Mouse (Mus musculus) left cerebral cortex, adult 6 months (tissue): Measurements from ENCODE around the gene Mypop. TPM values are rescaled to one million over a fixed set of nuclear protein-coding genes. Genes with fewer than 3 reads are reported as not detected.

Experiments used
- long read RNA-seq, 2 experiments: library from polyadenylated mRNA; unstranded; transcript quantifications; one replicate each; pipeline ENCODE4 v2.0.0; 2019 to 2020
- polyA plus RNA-seq: library from polyadenylated mRNA; unstranded; fragments of <200 nt; fragmentation: Nextera tagmentation; gene quantifications from 2 replicates; pipeline ENCODE4 v1.2.3, GENCODE M21; 2021

Gene Mypop
- 5.9 and 13.0 TPM in 2 replicates for polyA plus RNA-seq
- long read RNA-seq, experiment 1, transcript Mypop-201 (3 exons, 2,173 nt): major isoform, 12 of 19 reads
- long read RNA-seq, experiment 1, partial matches to known transcripts: 2 of 19 reads
- long read RNA-seq, experiment 1, other reads (novel, unspliced or antisense): 5 of 19 reads
- long read RNA-seq, experiment 2, partial matches to known transcripts: 0 of 12 reads
- long read RNA-seq, experiment 2, other reads (novel, unspliced or antisense): 12 of 12 reads

DNA sequence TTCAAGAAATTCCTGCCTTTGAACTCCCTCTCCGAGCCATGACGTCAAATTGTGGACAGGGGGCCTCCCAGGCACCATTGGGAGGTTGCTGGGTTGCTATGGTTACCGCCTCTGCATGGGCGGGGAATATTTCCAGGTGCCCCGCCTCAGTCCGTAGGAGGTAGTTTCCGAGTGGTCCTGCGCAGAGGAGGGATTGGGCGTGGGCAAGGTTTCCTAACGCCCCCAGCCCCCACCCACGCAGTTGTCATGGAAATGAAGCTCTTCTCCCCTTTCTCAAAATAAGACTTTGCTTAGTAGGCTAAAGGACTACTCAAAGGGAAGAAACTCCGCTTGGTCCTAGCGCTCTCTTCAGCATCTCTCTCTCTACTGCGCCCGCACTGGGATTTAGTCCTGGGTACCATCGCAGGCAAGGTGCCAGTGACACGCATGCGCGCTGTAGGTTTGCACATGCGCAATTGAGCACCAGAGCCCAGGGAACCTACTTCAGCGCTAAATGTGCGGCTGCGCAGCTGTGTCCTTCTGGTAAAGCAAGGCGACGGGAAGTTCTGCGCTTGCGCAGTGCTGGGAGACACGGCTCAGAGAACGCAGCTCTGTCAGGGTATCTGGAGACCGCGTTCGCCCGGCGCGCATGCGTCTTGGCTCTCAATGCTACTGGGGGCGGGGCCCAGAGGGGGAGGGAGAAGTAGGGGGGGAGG lies at the start of gene Mypop:
Gene Mypop, plus strand, starts transcription at position 645 of the 695 bp plus-strand sequence.

DNA sequence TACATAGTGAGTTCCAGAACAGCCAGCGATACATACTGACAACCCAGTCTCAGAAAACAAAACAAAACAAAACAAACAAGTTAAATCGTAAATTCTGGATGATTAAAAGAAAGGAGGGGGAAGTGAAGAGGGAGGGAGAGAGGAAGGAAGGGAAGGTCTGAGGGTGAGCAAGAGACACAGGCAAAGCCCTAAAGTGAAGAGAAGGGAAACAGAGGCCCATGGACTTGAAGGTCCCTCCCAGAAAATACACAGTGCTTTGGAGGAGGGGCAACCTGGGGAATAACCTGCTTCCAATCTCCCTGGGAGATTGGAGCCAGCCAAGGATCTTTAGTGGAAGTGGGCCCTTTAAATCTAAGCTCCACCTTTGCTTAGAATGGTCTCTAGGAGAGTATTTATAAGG lies 3.9 kb upstream of the Mypop start, which contains the start of gene Nanos2:
Gene Nanos2, plus strand, starts transcription at position 301 of the 400 bp plus-strand sequence.

DNA sequence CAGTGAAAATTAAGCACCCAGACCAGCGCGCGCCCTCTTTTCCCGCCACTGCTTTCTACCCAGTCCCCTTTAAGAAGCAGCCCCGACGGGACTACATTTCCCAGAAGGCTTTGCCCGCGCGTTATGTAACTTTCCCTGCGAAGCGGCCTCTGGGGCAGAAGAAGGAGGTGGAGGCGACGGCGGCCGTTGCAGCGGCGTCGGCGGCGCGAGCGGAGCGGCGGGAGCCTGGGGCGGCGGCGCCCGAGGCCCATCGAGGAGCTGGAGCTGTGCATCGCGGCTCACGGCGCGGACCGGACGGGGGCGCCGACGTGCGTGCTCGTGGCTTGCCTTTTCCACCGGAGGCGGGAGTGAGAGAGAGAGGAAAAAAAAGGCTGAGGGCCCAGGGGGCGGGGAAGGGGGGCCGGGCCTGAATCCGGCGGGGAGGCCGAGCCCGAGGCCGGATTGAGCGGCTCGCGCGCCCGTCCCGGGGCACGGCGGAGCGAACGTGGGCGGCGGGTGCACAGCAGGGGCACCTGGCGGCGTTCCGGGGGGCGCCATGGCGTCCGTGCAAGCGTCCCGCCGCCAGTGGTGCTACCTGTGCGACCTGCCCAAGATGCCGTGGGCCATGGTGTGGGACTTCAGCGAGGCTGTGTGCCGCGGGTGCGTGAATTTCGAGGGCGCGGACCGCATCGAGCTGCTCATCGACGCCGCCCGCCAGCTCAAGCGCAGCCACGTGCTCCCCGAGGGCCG lies 13.0 kb downstream of the Mypop start, which contains the start of gene Irf2bp1:
Gene Irf2bp1, plus strand, starts transcription at position 143 of the 729 bp plus-strand sequence.

DNA sequence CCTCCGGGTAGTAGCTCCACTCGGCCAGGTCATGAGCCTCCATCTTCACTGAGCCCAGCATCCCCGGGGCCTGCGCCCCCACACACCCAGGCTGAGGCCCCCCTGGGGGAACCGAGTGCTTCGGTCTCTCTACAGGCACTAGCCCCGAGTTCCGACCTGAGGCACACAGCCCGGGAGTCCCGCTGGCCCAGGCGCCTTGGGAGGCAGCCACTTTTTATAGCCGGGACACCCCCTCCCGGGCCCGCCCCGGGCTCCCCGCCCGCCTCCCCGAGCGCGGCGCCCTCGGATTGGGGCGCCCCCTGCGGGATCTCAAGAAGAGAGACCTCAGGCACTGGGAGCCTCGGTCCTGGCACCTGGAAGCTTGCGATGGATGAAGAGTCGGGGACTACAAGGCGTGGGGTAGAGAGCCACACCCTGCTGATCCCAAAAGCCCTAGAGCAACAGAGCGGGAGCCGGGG lies 32.3 kb downstream of the Mypop start, which contains the start of gene Foxa3:
Gene Foxa3, minus strand, starts transcription at position 182 of the 458 bp plus-strand sequence.

DNA sequence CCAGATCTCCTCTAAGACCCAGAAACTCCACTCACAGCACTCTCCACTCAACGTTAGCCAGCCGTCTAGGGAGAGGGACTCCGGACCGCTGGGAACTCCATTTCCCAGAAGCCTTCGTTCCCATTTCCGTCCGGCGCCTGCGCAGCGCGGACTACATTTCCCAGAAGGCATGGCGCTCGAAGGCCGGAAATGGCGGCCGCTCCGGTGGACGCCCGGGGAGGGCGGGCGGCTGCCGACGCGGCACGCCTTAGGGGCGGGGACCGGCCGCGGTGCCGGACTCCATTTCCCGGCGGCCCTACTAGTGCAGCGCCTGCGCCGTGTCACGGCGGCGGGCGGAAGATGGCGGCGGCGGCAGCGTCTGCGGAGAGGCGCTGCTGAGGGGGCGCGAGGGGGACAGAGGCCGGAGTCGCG lies 33.1 kb downstream of the Mypop start, which contains the start of gene Sympk:
Gene Sympk, plus strand, starts transcription at position 282 of the 411 bp plus-strand sequence.

Other genes with a start within 250 kb of the Mypop start
- gene Psg19, start 192.7 kb upstream of the Mypop start, polyA plus RNA-seq: not detected in 2 replicates
- not detected in 2 replicates for gene Psg17, start 169.6 kb upstream of the Mypop start, polyA plus RNA-seq
- 0.63 and 0.66 TPM in 2 replicates for gene Mill2, start 151.3 kb upstream of the Mypop start, polyA plus RNA-seq
- 7.8 and 8.4 TPM in 2 replicates for gene Pglyrp1, start 119.9 kb upstream of the Mypop start, polyA plus RNA-seq
- gene Ccdc61, start 80.8 kb upstream of the Mypop start, polyA plus RNA-seq: 15.8 and 16.5 TPM in 2 replicates
- gene Nova2, start 65.4 kb upstream of the Mypop start, polyA plus RNA-seq: 3.8 and 5.4 TPM in 2 replicates
- gene Nanos2, start 3.8 kb upstream of the Mypop start, polyA plus RNA-seq: not detected in 2 replicates
- gene Irf2bp1, start 12.8 kb downstream of the Mypop start, polyA plus RNA-seq: 4.8 and 14.9 TPM in 2 replicates
- gene Foxa3, start 32.3 kb downstream of the Mypop start, polyA plus RNA-seq: not detected in 2 replicates
- 20.1 and 45.0 TPM in 2 replicates for gene Sympk, start 33.1 kb downstream of the Mypop start, polyA plus RNA-seq
- gene Rsph6a, start 63.4 kb downstream of the Mypop start, polyA plus RNA-seq: 0.18 and 0.29 TPM in 2 replicates
- gene Dmwd, start 85.0 kb downstream of the Mypop start, polyA plus RNA-seq: 25.7 and 29.1 TPM in 2 replicates
- 1.9 and 2.4 TPM in 2 replicates for gene Dmpk, start 92.6 kb downstream of the Mypop start, polyA plus RNA-seq
- gene Six5, start 103.3 kb downstream of the Mypop start, polyA plus RNA-seq: 0.27 and 0.61 TPM in 2 replicates
- 0.13 and 0.16 TPM in 2 replicates for gene Gm4969, start 127.1 kb downstream of the Mypop start, polyA plus RNA-seq
- gene Fbxo46, start 128.6 kb downstream of the Mypop start, polyA plus RNA-seq: 6.4 and 7.1 TPM in 2 replicates
- 11.1 and 12.7 TPM in 2 replicates for gene Qpctl, start 158.0 kb downstream of the Mypop start, polyA plus RNA-seq
- gene Snrpd2, start 158.5 kb downstream of the Mypop start, polyA plus RNA-seq: 128 and 132 TPM in 2 replicates
- 0.24 TPM in 1 of 2 replicates, not detected in the other for gene Gipr, start 174.9 kb downstream of the Mypop start, polyA plus RNA-seq
- 7.2 TPM in 2 replicates for gene Eml2, start 185.2 kb downstream of the Mypop start, polyA plus RNA-seq
- gene Gpr4, start 221.3 kb downstream of the Mypop start, polyA plus RNA-seq: 1.8 and 2.5 TPM in 2 replicates
- 38.5 and 40.0 TPM in 2 replicates for gene Opa3, start 237.1 kb downstream of the Mypop start, polyA plus RNA-seq